Mouse (Mus musculus) thymus, adult 2 months (tissue): ENCODE data around the gene Npc2. TPM values are rescaled to one million over a fixed set of nuclear protein-coding genes. Genes with fewer than 3 reads are reported as not detected.

Experiments used
- DNase-seq: peaks from one replicate; pipeline ENCODE4 v3.0.0; 2021
- H3K27ac ChIP-seq: fragments of 200-500 bp; 2 replicates; pipeline ENCODE4 v1.5.1; 2012; ENCODE audit warnings: low read length, control low read depth; ENCODE audit not compliant: control insufficient read depth, insufficient read depth
- H3K27me3 ChIP-seq: fragments of 200-500 bp; 2 replicates; pipeline ENCODE4 v1.6.1; 2012; ENCODE audit warnings: mild to moderate bottlenecking, low read length, moderate library complexity, mixed read lengths; ENCODE audit not compliant: control insufficient read depth, insufficient read depth
- H3K36me3 ChIP-seq: fragments of 200-500 bp; 2 replicates; pipeline ENCODE4 v1.6.1; 2012; ENCODE audit warnings: mild to moderate bottlenecking, low read length, moderate library complexity; ENCODE audit not compliant: control insufficient read depth, insufficient read depth
- H3K4me1 ChIP-seq: fragments of 200-500 bp; replicated peaks from 2 replicates; pipeline ENCODE4 v1.6.1; 2012; ENCODE audit warnings: low read length; ENCODE audit not compliant: control insufficient read depth, insufficient read depth
- H3K4me3 ChIP-seq: fragments of 200-500 bp; 2 replicates; pipeline ENCODE4 v1.5.1; 2012; ENCODE audit warnings: mild to moderate bottlenecking, low read length, control low read depth, moderate library complexity; ENCODE audit not compliant: control insufficient read depth, insufficient read depth
- CTCF ChIP-seq: fragments of 200-500 bp; IDR thresholded peaks from 2 replicates; pipeline ENCODE4 v1.5.1; 2012; ENCODE audit warnings: mild to moderate bottlenecking, control low read depth, low read length, moderate library complexity, borderline replicate concordance; ENCODE audit not compliant: control insufficient read depth, poor library complexity, insufficient read depth; ENCODE audit errors: extremely low read depth
- POLR2A ChIP-seq: fragments of 200-500 bp; IDR thresholded peaks from 2 replicates; pipeline ENCODE4 v1.6.1; 2012; ENCODE audit warnings: mild to moderate bottlenecking, low read length, control low read depth, moderate library complexity; ENCODE audit not compliant: control insufficient read depth, poor library complexity, insufficient read depth; ENCODE audit errors: extremely low read depth
- WGBS: fragments of 180-500 bp; shearing (Covaris S2); methylation state at CpG from one replicate; pipeline ENCODE4 v1.1.7; 2018; 5-methylcytosine and 5-hydroxymethylcytosine counted together
- polyA plus RNA-seq: library from polyadenylated mRNA; depleted of rRNA; stranded (reverse); fragments of >200 nt; gene quantifications from 2 replicates; pipeline ENCODE4 v1.2.3, GENCODE M21; 2012

Gene Npc2
- polyA plus RNA-seq, 1 experiment: 256 TPM

DNA sequence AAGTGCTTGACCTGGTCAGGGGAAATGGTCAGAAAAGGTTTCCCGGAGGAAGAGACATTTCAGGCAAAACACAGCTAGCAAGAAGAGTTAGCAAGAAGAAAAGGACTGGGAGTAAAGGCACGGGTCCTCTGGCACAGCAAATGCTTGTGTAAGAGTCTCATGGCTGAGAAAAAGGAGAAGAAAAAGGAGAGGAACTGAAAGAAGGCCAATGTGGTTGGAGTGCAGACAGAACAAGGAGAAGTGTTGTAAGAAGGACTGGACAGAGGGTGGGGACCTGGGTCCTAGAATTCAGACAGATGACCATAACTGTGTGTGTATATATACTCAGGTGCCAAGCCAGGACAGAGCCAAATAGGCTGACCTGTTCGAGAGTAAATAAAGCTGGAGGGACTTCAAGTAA lies 24.8 kb downstream of the Npc2 start:
- H3K4me1 ChIP-seq: peaks cover 35% of the 10 kb centered on the region
- 58% methylated on average over 3 of the region's 3 CpGs for WGBS
- no peaks in the 10 kb centered on the region for H3K36me3 ChIP-seq
- no peak for DNase-seq
- no peaks in the 10 kb centered on the region for H3K27me3 ChIP-seq
- no peak overlapping the region for H3K4me3 ChIP-seq
- no peak for TF ChIP-seq POLR2A
- H3K27ac ChIP-seq: no peak overlapping the region

DNA sequence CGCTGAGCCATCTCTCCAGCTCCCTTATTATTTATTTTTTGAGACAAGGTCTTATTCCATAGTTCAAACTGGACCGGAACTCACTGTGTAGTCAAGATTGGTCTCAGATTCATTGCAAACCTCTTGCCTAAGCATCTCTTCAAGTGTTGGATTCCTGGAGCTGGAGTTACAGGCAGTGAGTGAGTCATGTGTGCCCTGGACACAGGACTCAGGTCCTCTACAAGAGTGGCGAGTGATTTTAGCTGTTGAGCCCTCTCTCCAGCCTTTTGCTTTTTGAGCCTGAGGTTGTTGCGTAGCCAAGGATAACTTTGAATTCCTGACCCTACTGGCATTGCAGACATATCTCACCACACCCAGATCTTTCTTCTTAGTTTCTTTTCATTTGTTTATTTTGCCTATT lies 27.3 kb downstream of the Npc2 start:
- no peak for DNase-seq
- no peak overlapping the region for H3K4me3 ChIP-seq
- H3K36me3 ChIP-seq: no peaks in the 10 kb centered on the region
- no peaks in the 10 kb centered on the region for H3K27me3 ChIP-seq
- H3K4me1 ChIP-seq: peaks cover 19% of the 10 kb centered on the region
- TF ChIP-seq CTCF (no peak), POLR2A (no peak)
- WGBS: 94% methylated on average over 4 of the region's 4 CpGs
- no peak overlapping the region for H3K27ac ChIP-seq

DNA sequence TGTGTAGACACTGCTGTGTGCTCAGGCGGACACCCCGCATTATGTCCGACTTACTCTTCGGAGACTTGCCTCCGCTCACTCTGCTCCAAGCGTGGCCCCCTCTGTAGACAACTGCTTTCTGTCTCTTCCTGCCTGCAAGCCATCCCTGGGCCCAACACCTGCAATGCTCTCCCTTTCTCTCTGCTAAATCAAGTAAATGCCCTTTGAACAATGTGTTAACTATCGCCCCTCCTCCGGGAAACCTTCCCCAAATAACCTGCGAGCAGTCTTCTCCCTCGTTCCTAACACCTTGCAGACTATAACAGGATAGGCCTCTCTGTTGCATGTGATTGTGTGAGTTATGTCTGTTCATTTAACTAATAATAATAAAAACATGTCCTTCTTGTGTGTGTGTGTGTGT lies 29.5 kb downstream of the Npc2 start:
- 20% methylated on average over 10 of the region's 10 CpGs for WGBS
- H3K4me3 ChIP-seq: peak overlapping the region; percentile 24; the same call in 1 of the 2 replicates
- H3K4me1 ChIP-seq: peaks cover 15% of the 10 kb centered on the region
- peak overlapping the region; percentile 21; the same call in 1 of the 2 replicates for H3K27ac ChIP-seq
- no peak for DNase-seq
- no peaks in the 10 kb centered on the region for H3K27me3 ChIP-seq
- H3K36me3 ChIP-seq: no peaks in the 10 kb centered on the region
- TF ChIP-seq POLR2A (no peak), CTCF (no peak)

DNA sequence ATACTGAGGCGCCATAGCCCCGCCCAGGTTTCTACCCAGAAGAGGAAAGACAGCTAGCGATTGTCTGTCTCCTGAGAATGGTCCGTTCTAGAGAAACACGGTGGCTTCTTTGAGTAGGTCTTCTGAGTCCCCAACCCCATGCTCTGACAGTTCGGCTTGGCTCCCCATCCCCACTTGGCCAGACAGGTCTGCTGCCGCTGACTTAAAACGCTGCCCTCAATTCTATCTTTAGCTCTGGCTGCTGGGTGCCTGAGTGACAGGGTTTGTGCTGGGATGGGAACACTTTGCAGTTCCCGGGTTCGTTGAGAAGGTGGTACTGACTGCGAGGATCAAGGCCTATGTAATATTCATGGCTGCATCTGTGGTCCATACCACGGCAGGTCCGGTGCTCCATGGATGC lies 39.6 kb downstream of the Npc2 start:
- 78% methylated on average over 13 of the region's 13 CpGs for WGBS
- Histone ChIP-seq H3K27me3 (no peaks in the 10 kb centered on the region), H3K4me3 (no peak overlapping the region), H3K27ac (no peak overlapping the region), H3K4me1 (no peaks in the 10 kb centered on the region), H3K36me3 (no peaks in the 10 kb centered on the region)
- no peak for DNase-seq
- TF ChIP-seq CTCF: no peak
- no peak for TF ChIP-seq POLR2A

DNA sequence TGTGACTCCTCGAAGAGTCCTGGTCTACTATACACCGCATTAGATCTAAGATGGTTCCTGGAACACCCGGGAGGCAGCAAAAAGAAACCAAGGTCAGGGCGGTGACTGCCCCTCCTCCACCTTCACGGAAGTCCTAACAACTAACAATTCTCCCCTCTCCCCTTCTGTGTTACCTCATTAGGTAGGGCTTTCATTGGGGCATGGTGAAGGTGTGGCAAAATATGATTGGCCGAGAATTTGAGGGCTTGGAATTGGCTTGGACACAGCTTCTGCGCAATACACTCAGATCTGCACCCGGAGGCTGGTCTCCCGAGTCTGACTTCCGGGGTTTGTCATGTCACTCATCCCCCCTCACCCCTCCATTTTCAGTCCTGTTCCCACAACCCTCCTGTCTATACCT lies 44.5 kb downstream of the Npc2 start:
- WGBS: 95% methylated on average over 10 of the region's 10 CpGs
- H3K4me1 ChIP-seq: no peaks in the 10 kb centered on the region
- H3K36me3 ChIP-seq: no peaks in the 10 kb centered on the region
- H3K27me3 ChIP-seq: no peaks in the 10 kb centered on the region
- DNase-seq: no peak
- TF ChIP-seq POLR2A (no peak), CTCF (no peak)
- no peak overlapping the region for H3K4me3 ChIP-seq
- H3K27ac ChIP-seq: no peak overlapping the region

DNA sequence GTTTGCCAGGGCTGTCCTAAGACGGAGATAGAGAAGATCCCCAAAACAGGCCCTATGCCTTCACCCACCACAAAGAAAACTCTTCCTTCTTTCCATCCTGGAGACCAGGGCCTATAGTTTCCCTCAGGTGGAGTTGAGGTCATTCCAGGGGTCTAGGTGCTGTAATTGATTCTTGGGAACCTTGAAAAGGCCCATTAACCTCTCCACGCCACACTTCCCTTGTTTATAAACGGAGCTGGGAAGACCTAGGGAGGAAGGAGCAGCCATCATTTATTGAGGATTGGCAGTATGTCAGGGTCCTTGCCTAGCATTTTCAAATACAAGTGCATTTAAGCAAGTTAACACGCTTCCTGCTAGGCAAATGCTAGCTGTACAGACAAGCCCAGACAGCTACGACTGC lies 45.5 kb downstream of the Npc2 start:
- Histone ChIP-seq H3K4me3 (no peak overlapping the region), H3K36me3 (no peaks in the 10 kb centered on the region), H3K4me1 (no peaks in the 10 kb centered on the region), H3K27ac (no peak overlapping the region), H3K27me3 (no peaks in the 10 kb centered on the region)
- no peak for DNase-seq
- WGBS: 93% methylated on average over 5 of the region's 5 CpGs
- TF ChIP-seq CTCF: no peak
- no peak for TF ChIP-seq POLR2A

DNA sequence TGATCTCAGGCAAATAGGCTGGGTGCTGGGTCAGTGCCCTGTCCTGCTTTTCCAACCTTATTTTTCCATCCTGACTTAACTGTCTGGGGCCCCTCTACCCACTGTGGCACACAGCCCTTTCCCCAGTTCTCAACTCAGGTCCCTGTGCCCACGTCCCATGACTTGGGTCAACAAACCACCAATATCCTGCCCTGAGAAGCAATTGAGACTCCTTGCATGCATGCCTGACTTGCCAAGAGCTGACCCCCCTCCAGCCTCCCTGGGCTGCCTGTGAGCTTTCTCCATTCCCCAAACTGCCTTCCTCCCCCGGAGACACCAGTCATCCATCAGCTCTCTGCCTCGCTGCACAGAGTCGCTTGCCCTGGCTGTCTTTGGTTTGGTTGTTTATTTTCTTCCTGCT lies 46.0 kb downstream of the Npc2 start:
- TF ChIP-seq POLR2A (no peak), CTCF (no peak)
- 77% methylated on average over 4 of the region's 4 CpGs for WGBS

More for the DNA sequence above, 46.0 kb downstream of the Npc2 start:
- H3K36me3 ChIP-seq: no peaks in the 10 kb centered on the region
- H3K27me3 ChIP-seq: no peaks in the 10 kb centered on the region
- H3K4me3 ChIP-seq: no peak overlapping the region
- H3K27ac ChIP-seq: no peak overlapping the region
- H3K4me1 ChIP-seq: no peaks in the 10 kb centered on the region
- no peak for DNase-seq
